Mouse (Mus musculus) ovary, adult 18-20 months (tissue): Measurements from ENCODE around the gene Cyfip2.
"Not testable (repeated sequence)": the region's sequence is repeated elsewhere in the genome, so short reads cannot be mapped to it uniquely, and the experiment has no call there.

Experiments
- DNase-seq: peaks from one replicate; pipeline ENCODE4 v3.0.0; 2022; ENCODE audit warnings: low spot score, mixed read lengths

The Cyfip2 gene

GRCm38 (mm10) chr11:46188283-46188682 is 124.4 kb downstream of the Cyfip2 start:
- DNase-seq: no peak

- no peak for DNase-seq
These were observed 127.2 kb downstream of the Cyfip2 start for GRCm38 (mm10) chr11:46185486-46185885.

GRCm38 (mm10) chr11:46184946-46185345 is 127.7 kb downstream of the Cyfip2 start:
- no peak for DNase-seq

- not testable (repeated sequence) for DNase-seq
These were observed 130.6 kb downstream of the Cyfip2 start for GRCm38 (mm10) chr11:46182031-46182430.

- no peak for DNase-seq
These were observed 135.2 kb downstream of the Cyfip2 start for GRCm38 (mm10) chr11:46177246-46178043.

GRCm38 (mm10) chr11:46176155-46176554 is 136.5 kb downstream of the Cyfip2 start:
- DNase-seq: no peak

- no peak for DNase-seq
These were observed 140.5 kb downstream of the Cyfip2 start for GRCm38 (mm10) chr11:46172128-46172527.

- DNase-seq: no peak
These were observed 142.8 kb downstream of the Cyfip2 start for GRCm38 (mm10) chr11:46169908-46170307.

GRCm38 (mm10) chr11:46168506-46168905 is 144.2 kb downstream of the Cyfip2 start:
- DNase-seq: no peak

GRCm38 (mm10) chr11:46165866-46166585 is 146.6 kb downstream of the Cyfip2 start, which contains the start of gene Nipal4:
TSS of gene Nipal4 (minus strand) at chr11:46166508.
- DNase-seq: no peak

- DNase-seq: no peak
These were observed 155.2 kb downstream of the Cyfip2 start for GRCm38 (mm10) chr11:46157462-46157861.

GRCm38 (mm10) chr11:46156945-46157344 is 155.7 kb downstream of the Cyfip2 start:
- no peak for DNase-seq

GRCm38 (mm10) chr11:46146619-46147018 is 166.0 kb downstream of the Cyfip2 start:
- DNase-seq: no peak

GRCm38 (mm10) chr11:46145163-46145875 is 167.3 kb downstream of the Cyfip2 start:
- no peak for DNase-seq
